ENCODE assay signal across 8 mouse cellular contexts in the genomic region with DNA sequence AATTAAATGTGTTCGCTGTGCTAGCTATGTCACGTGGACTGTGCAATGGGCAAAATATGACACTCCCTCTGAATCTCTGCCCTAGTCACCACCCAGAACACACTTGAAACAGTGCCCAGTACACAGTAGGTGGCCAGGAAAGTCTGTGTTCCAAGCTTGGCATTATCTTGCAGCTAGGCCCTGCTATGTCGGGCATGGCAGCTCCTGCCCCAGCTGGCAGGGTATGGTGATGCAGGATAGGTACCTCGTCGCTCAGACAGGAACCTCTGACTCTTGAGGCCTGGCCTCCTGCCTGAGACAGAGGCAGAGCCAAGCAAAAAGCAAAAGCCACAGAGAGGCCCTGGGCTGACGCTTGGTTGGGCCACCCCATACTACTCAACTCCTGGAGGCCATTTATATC. TPM values are rescaled to one million over a fixed set of nuclear protein-coding genes. Genes with fewer than 3 reads are reported as not detected.
A peak's percentile ranks its signal among the peaks of the same experiment; 100 is the strongest.
DNase-seq lines count a peak whose midpoint lies in the region; ATAC-seq and TF ChIP-seq lines count a peak whose summit lies in the region.

No protein-coding gene starts in this region.

- TF ChIP-seq CTCF in E14TG2a.4 (conservative IDR thresholded peaks at IDR 0.05; ENCODE audit: low read length), result no peak
- TF ChIP-seq CTCF in lung, adult 2 months (IDR thresholded peaks at IDR 0.05; ENCODE audit: insufficient read depth, low read length), result no peak

- H3K27me3 ChIP-seq in hindbrain, embryonic 15.5 days, result 0 out of 2 replicates have a peak, but pooled peaks cover 3% of the 10 kb centered on the region
- peaks cover 41% of the 10 kb centered on the region for H3K27me3 ChIP-seq in hindbrain, embryonic 13.5 days
- H3K27me3 ChIP-seq in E14TG2a.4 (ENCODE audit: insufficient read depth, low read length), result no peaks in the 10 kb centered on the region
- peaks cover 84% of the 10 kb centered on the region for H3K27me3 ChIP-seq in liver, embryonic 12.5 days (replicated peaks)

- H3K9me3 ChIP-seq in hindbrain, embryonic 15.5 days, result no peaks in the 10 kb centered on the region
- no peaks in the 10 kb centered on the region for H3K9me3 ChIP-seq in hindbrain, embryonic 13.5 days
- H3K9me3 ChIP-seq in E14TG2a.4 (ENCODE audit: low read length), result no peaks in the 10 kb centered on the region; the same call in 1 of the 2 replicates
- H3K9me3 ChIP-seq in liver, embryonic 12.5 days (replicated peaks), result no peaks in the 10 kb centered on the region

- ATAC-seq in hindbrain, embryonic 15.5 days (ENCODE audit: low FRiP score, low read depth), result no peak
- ATAC-seq in hindbrain, embryonic 13.5 days (ENCODE audit: low FRiP score), result no peak
- ATAC-seq in liver, embryonic 12.5 days, result no peak

- peaks cover 55% of the 10 kb centered on the region for H3K4me1 ChIP-seq in hindbrain, embryonic 15.5 days (replicated peaks)
- peaks cover 66% of the 10 kb centered on the region for H3K4me1 ChIP-seq in hindbrain, embryonic 13.5 days (replicated peaks)
- H3K4me1 ChIP-seq in E14TG2a.4 (replicated peaks; ENCODE audit: low read depth, low read length), result peaks cover 88% of the 10 kb centered on the region
- peaks cover 10% of the 10 kb centered on the region; the same call in 1 of the 2 replicates for H3K4me1 ChIP-seq in liver, embryonic 12.5 days
- peaks cover 4% of the 10 kb centered on the region for H3K4me1 ChIP-seq in lung, adult 2 months (ENCODE audit: control insufficient read depth, insufficient read depth, low read length)

- H3K36me3 ChIP-seq in hindbrain, embryonic 15.5 days, result no peaks in the 10 kb centered on the region
- H3K36me3 ChIP-seq in hindbrain, embryonic 13.5 days, result no peaks in the 10 kb centered on the region
- H3K36me3 ChIP-seq in E14TG2a.4 (ENCODE audit: insufficient read depth, low read length), result peaks cover 5% of the 10 kb centered on the region; the same call in 1 of the 2 replicates
- H3K36me3 ChIP-seq in liver, embryonic 12.5 days, result no peaks in the 10 kb centered on the region

- H3K4me2 ChIP-seq in hindbrain, embryonic 15.5 days, result no peak overlapping the region
- H3K4me2 ChIP-seq in hindbrain, embryonic 13.5 days, result no peak overlapping the region
- H3K4me2 ChIP-seq in liver, embryonic 12.5 days, result no peak overlapping the region

- 59% methylated on average over 6 of the region's 6 CpGs for WGBS in hindbrain, embryonic 15.5 days
- 72% methylated on average over 6 of the region's 6 CpGs for WGBS in hindbrain, embryonic 13.5 days
- 57% methylated on average over 6 of the region's 6 CpGs for WGBS in liver, embryonic 12.5 days (ENCODE audit: insufficient replicate concordance)
- WGBS in lung, adult 2 months, result 56% methylated on average over 6 of the region's 6 CpGs

- no peak overlapping the region for H3K4me3 ChIP-seq in hindbrain, embryonic 15.5 days
- H3K4me3 ChIP-seq in hindbrain, embryonic 13.5 days, result no peak overlapping the region
- H3K4me3 ChIP-seq in E14TG2a.4 (replicated peaks; ENCODE audit: low read length), result 0 out of 2 replicates have a peak overlapping the region, but pooled peaks have one; percentile 61
- no peak overlapping the region for H3K4me3 ChIP-seq in liver, embryonic 12.5 days
- no peak overlapping the region for H3K4me3 ChIP-seq in lung, adult 2 months (replicated peaks; ENCODE audit: extremely low read depth, low read depth, low read length)

- H3K9ac ChIP-seq in hindbrain, embryonic 15.5 days, result no peak overlapping the region
- no peak overlapping the region for H3K9ac ChIP-seq in hindbrain, embryonic 13.5 days
- no peak overlapping the region for H3K9ac ChIP-seq in liver, embryonic 12.5 days

- H3K27ac ChIP-seq in hindbrain, embryonic 15.5 days (replicated peaks), result 0 out of 2 replicates have a peak overlapping the region, but pooled peaks have one; percentile 81
- H3K27ac ChIP-seq in hindbrain, embryonic 13.5 days, result no peak overlapping the region
- no peak overlapping the region for H3K27ac ChIP-seq in liver, embryonic 12.5 days

- no peak for TF ChIP-seq POLR2A in lung, adult 2 months (IDR thresholded peaks at IDR 0.05; ENCODE audit: borderline replicate concordance, extremely low read depth, low read depth, low read length)

- peak; percentile 85 for DNase-seq in cerebellum, adult 18-20 months
- DNase-seq in gastrocnemius, postnatal 36 days, result peak; percentile 61 to 75
- DNase-seq in frontal cortex, postnatal 14 days (ENCODE audit: low spot score in 2 of 2), result no peak
- no peak for DNase-seq in lung, adult 2 months

- intact Hi-C loops in gastrocnemius, postnatal 36 days (cut with DNase I), result loop anchor here (5.0 kb wide), 1 partner anchor 54 kb away; no protein-coding TSS in a partner anchor

RNA-seq across cellular contexts. Expression of gene Tnrc6c, which starts 57.9 kb away (rescaled TPM):
- 24.2 and 24.7 TPM in 2 replicates for polyA plus RNA-seq in hindbrain, embryonic 15.5 days (2015; fragmentation: Nextera tagmentation; extraction: Ambion mirVana)
- 24.9 and 27.3 TPM in 2 replicates for polyA plus RNA-seq in hindbrain, embryonic 13.5 days (2015; fragmentation: Nextera tagmentation; extraction: Ambion mirVana)
- 10 to 100 TPM; 15.0 to 19.6 TPM for total RNA-seq in gastrocnemius, postnatal 36 days (2021)
- 4.7 and 4.8 TPM in 2 replicates for polyA plus RNA-seq in liver, embryonic 12.5 days (2016; fragmentation: Nextera tagmentation; extraction: Ambion mirVana)
- polyA plus RNA-seq in lung, adult 2 months (2012; rRNA removed), result 21.3 and 22.4 TPM in 2 replicates

Comparison
In these comparisons a context has a peak if more than half of its experiments do, and no peak if none do; other contexts are left out.
1. DNase-seq: peak in cerebellum, adult 18-20 months (2 of 2) and gastrocnemius, postnatal 36 days (2 of 2); none in frontal cortex, postnatal 14 days (0 of 2) and lung, adult 2 months (single experiment).